Mouse (Mus musculus) brain, embryonic 14.5 days (tissue): Measurements from ENCODE around the gene Ppp2r5e.

Experiments
- CTCF ChIP-seq: fragments of 200-500 bp; IDR thresholded peaks from 2 replicates; pipeline ENCODE4 v1.5.1; 2012; ENCODE audit warnings: inconsistent platforms, mild to moderate bottlenecking, moderate library complexity, borderline replicate concordance; ENCODE audit not compliant: insufficient read depth, insufficient read length; ENCODE audit errors: extremely low read depth
- POLR2A ChIP-seq: fragments of 200-500 bp; IDR thresholded peaks from 2 replicates; pipeline ENCODE4 v1.6.1; 2012; ENCODE audit warnings: mild to moderate bottlenecking, inconsistent platforms, borderline replicate concordance; ENCODE audit not compliant: poor library complexity, insufficient read depth, insufficient read length, severe bottlenecking; ENCODE audit errors: extremely low read depth

GRCm38 (mm10) chr12:75638345-75638744, 42.3 kb upstream of the Ppp2r5e start:
- TF ChIP-seq POLR2A, result no peak
- TF ChIP-seq CTCF, result no peak
